Mouse (Mus musculus) G1E (cell line): Measurements from ENCODE around the gene Sapcd1.

ENCODE experiments used
- CTCF ChIP-seq: IDR thresholded peaks from 2 replicates; pipeline ENCODE4 v1.5.1; 2012; ENCODE audit warnings: low read depth, low read length, inconsistent platforms, mixed read lengths
- GATA1 ChIP-seq: IDR thresholded peaks from 2 replicates; pipeline ENCODE4 v1.6.1; 2012; ENCODE audit warnings: borderline replicate concordance, low read length, inconsistent platforms, mixed read lengths
- GATA2 ChIP-seq: IDR thresholded peaks from 2 replicates; pipeline ENCODE4 v1.6.1; 2012; ENCODE audit warnings: low read depth, low read length, inconsistent platforms, borderline replicate concordance
- TAL1 ChIP-seq: conservative IDR thresholded peaks from 2 replicates; pipeline ENCODE4 v1.6.1; 2012; ENCODE audit warnings: low read depth, low read length, inconsistent platforms, mixed read lengths

DNA sequence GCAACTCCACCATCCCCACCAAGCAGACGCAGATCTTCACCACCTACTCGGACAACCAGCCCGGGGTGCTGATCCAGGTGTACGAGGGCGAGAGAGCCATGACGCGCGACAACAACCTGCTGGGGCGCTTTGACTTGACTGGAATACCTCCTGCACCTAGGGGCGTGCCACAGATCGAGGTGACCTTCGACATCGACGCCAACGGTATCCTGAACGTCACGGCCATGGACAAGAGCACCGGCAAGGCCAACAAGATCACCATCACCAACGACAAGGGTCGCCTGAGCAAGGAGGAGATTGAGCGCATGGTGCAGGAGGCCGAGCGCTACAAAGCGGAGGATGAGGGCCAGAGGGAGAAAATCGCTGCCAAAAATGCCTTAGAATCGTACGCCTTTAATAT, 49.6 kb downstream of the Sapcd1 start:
- TF ChIP-seq CTCF: no peak
- TF ChIP-seq GATA2: no peak
- no peak for TF ChIP-seq GATA1
- no peak for TF ChIP-seq TAL1
